Mouse (Mus musculus) right cerebral cortex, postnatal 36 days (tissue): Measurements from ENCODE around the gene Tmem198.

Experiments used
- DNase-seq, 2 experiments: peaks; one replicate each; pipeline ENCODE4 v3.0.0; 2022; ENCODE audit warnings: low spot score in 2 of 2, mixed read lengths in 1 of 2

Tmem198 gene

GRCm38 (mm10) chr1:75487405-75488161 lies 8.3 kb downstream of the Tmem198 start:
- peak; percentile 56 to 58 for DNase-seq

DNA sequence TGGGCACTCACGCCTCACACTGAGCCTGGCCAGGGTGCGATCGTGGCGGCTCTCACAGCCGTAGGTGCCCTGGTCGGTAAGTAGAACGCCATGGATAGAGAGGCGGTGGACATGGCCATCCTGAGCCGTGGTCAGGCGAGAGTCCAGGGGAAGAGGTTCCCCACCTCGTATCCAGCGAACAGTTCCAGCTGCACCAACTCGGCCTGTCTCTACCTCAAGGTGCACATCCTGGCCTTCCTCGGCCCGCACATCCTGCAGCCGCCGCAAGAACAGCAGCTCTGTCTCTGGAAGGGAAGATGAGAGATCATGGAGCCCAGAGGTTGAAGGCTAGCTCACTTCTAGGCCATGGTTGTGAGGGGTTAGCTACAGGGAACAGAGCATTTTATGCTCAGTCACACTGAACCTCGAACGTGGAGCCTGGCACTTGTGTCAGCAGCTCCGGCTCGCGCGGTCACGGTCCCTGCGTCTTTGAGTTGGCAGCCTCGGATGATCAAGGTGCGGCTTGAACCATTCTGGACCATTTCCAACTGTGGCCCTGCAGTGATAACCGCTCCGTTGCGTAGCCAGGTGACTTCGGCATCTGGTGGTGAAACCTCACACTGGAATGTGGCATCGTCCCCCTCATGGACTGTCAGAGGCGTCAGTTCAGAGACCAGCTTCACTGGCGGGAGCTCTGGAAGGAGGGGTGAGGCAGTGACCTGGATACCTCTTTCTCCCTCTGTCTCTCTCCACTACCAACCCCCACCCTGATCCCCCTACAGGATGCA lies 11.6 kb downstream of the Tmem198 start:
- DNase-seq, result no peak

GRCm38 (mm10) chr1:75492579-75493170 lies 13.3 kb downstream of the Tmem198 start:
- DNase-seq, result no peak

DNA sequence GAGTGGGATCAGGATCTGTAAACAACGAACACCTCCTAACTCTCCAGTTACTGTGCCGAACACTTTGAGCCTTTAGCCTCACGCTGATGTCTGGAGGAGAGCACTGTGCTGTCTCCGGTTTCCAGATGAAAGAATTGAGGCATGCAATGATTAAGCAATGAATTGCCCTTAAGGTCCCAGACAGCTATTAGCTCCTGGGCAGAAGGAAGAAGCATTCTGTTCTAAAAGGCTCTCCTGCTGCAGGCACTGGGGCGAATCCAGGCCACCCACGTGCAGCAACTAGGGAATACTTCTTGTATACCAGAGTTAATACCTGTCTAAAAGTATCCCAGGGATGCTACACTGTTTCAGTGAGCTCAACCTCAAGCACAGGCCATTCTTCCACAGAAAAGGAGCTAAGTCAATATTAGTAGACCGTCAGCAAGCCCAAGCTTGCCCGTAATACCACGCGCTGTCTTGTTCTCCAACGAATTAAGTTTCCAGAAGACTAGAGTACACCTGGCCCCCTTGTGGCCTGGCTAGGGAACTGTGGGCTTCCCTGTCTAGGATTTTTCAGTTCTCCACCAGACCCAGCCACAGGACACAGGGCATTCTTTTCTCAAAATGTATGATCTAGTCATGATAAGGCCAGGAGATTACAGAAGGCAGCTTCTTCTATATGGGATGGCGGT lies 15.7 kb downstream of the Tmem198 start:
- DNase-seq, result no peak

GRCm38 (mm10) chr1:75498897-75499296 lies 19.6 kb downstream of the Tmem198 start:
- DNase-seq, result no peak

DNA sequence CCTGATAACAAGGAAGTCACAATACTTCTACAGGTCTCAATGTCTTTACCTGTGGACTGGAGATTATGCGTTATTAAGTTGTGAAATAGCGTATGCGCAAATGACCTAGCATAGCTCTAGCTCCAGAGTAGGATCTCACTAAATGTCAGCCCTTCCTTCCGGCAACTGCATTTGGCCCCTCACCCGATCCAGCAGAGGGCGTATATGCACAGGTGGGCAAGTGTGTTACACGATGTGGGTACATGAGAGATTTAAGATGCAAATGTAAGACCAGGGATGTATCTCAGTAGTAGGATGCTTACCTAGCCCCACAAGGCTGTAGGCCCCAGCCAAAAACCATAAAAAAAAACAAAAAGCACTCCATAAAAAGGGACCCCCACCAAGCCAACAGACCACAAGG lies 20.1 kb downstream of the Tmem198 start:
- no peak for DNase-seq

DNA sequence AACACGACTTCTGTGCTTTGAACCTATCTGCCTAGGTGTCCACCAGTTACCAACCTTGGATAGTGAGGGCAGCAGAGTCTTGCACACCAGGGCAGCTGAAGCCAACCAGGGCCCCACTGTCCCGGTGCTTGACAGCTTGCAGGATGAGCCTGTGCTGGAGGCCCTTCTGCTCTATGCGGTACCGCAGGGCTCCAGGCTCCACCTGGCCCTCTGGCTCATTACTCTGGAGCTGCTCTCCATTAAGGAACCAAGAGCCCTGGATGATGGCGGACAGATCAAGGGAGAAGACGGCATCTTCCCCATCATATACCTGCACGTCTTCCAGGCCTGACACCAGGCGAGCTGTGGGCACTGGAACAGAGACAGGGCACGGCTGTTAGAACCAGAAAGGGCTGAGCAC lies 22.6 kb downstream of the Tmem198 start:
- no peak for DNase-seq

- DNase-seq, result no peak
These were observed 23.8 kb downstream of the Tmem198 start for GRCm38 (mm10) chr1:75502945-75503650.

- no peak for DNase-seq
These were observed 24.3 kb downstream of the Tmem198 start for GRCm38 (mm10) chr1:75503651-75503980.

- DNase-seq, result peak in 1 of 2 experiments; percentile 52
These were observed 25.1 kb downstream of the Tmem198 start for GRCm38 (mm10) chr1:75504256-75505045.

- peak; percentile 80 to 83 for DNase-seq
These were observed 26.0 kb downstream of the Tmem198 start for GRCm38 (mm10) chr1:75505159-75505955.

DNA sequence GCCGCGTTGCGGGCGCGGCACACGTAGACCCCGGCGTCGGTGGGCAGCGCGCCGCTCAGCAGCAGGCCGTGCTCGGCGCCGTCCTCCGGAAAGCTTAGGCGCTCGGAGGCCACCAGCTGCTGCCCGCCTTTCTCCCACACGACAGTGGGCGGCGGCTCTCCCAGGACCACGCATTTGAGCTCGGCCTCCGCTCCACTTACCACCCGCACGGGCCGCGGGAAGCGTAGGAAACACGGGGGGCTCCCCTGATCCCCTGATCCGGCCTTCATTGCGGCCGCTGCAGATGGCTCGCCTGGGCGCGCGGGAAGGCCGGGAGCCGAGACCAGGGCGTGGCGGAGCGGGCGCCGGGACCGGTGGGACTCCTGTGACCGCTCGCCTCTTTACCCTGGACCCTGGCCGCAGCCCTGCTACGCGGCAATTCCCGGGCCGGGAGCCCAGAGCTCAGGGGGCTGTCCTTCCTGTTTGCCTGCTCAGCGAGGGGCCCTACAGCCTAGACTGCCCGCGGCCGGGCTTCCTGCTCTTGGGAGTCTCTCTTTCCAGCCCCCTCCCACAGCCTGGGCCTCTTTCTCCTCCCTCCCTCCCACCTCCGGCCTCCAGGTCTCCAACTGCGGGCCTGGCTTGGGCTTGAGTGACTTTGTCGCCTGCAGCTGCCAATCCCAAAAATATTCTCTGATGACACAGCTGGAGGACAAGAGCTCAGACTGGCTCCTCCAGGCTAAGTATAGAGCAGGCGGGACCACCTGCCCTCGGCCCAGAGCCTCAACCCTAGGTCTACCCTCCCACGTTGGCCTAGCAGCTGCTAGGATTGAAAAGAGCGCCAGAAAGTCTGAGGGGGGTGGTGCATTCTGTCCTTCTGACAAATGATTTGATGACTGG lies 26.9 kb downstream of the Tmem198 start, which contains the start of gene Obsl1:
Obsl1 (minus strand) TSS at position 497 of the 876 bp plus-strand sequence.
- no peak for DNase-seq

- no peak for DNase-seq
These were observed 27.7 kb downstream of the Tmem198 start, which contains the start of gene Inha for GRCm38 (mm10) chr1:75507006-75507405. Gene Inha (plus strand): TSS chr1:75507077.

- DNase-seq, result no peak
These were observed 30.3 kb downstream of the Tmem198 start for GRCm38 (mm10) chr1:75509586-75509985.

- no peak for DNase-seq
These were observed 30.8 kb downstream of the Tmem198 start for GRCm38 (mm10) chr1:75510154-75510553.

DNA sequence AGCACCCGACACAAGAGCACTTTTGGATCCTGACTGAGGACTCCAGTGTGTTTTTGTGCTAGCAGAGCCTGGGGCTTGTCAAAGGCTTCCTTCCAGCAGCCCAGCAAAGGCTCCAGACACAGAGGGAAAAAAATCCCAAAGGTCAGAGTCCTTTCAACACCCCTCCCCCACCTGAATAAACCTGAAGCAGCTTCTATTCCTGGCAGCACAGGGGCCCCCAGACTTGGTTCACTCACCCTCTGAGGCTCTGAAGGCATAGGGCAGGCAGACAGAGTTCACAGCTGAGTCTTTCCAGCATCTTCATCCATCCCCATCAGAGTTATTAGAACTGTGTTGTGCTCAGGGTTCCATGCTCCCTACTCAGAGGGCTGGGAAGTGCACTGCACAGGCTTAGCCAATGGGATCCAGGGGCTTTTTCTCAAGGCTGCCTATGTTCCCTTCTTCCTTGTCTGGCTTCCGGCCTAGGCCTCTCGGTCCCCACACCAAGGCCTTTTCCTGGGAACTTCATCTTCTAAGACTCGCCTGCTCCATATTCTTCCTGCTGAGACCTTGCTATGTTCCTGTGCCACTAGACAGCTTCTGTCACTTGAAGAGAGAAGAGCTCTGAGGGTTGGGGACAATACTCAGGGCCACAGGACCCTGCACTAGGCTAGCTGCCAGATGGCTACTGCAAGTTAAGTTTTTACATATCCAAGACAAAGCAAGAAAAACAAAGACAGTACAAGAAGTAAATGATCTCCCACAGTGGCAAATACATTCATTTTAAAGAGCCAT lies 32.3 kb downstream of the Tmem198 start:
- DNase-seq, result no peak

DNA sequence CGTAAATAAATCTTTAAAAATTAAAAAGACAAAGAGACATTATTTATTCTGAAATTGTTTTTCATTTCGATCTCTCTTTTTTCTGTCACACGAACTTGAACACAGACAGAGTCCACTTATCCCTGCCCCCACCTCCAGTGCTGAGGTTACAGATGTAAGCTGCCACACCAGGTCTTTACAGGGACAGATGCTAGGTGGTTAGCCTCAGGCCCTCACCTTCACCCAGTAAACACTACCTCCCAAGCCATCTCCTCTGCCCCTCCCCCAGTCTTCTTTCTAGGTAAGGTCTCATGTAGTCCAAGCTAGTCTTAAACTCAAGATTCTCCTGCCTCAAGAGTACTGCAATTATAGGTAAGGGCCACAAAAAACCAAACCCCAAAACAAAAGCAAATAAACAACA lies 33.2 kb downstream of the Tmem198 start:
- no peak for DNase-seq
